Mouse (Mus musculus) fibroblast of lung, adult 2 months (primary cell): ENCODE results near the gene Atg4b.
"Not testable (repeated sequence)": the region's sequence is repeated elsewhere in the genome, so short reads cannot be mapped to it uniquely, and the experiment has no call there.

Experiments used
- DNase-seq: peaks from one replicate; pipeline ENCODE4 v3.0.0-alpha.2; 2011; ENCODE audit warnings: low read depth

Atg4b gene

DNA sequence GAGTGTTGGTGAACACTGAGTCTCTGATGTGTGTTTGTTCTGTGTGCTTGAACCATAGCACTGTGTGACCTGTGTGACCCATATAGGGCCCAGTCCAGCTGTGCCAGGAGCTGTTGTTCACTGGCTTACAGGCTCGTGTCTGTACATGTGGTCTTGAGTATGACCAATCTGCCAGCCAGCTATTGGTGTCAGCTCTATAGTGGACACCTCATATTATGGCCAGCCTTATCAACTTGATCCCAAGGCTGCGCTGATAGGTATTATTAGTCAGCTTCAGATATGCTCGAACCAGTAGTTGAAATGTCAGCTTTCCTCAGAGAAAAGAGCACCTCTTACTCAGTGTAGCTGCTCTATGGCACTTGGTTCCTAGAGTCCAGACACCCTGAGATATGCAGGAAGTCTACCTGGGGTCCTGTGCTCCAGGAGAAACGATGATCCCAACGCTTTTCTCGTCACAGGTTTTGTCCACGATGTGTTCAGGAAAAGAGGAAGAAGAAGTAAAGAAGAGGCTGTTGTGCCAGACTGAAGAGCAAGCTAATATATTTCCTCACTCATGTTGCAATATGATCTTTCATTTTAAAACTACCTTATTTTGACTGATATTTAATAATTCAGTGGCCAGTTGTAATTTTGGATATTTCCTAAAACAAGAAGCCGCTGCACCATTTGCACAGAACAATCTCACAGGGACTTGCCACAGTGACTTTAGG lies 66.7 kb downstream of the Atg4b start:
- no peak for DNase-seq

DNA sequence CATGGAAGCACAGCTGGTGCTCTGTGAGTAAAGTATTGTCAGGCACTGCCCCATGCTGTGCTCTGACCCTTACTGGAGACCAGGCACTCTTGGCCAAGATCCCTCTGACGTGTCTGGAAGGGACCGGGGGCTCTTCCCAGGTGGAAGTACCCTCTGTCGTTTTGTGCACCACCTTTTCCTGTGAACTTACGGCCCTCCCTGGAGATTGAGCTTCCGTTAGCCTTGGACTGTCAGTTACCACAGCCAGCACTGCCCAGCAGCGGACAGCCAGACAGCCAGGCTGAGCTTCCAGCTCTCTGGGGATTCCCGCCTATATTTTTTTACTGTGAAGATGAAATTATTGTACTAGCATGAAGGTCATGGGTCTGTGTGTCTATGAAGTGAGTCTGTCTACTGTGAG lies 67.4 kb downstream of the Atg4b start:
- no peak for DNase-seq

DNA sequence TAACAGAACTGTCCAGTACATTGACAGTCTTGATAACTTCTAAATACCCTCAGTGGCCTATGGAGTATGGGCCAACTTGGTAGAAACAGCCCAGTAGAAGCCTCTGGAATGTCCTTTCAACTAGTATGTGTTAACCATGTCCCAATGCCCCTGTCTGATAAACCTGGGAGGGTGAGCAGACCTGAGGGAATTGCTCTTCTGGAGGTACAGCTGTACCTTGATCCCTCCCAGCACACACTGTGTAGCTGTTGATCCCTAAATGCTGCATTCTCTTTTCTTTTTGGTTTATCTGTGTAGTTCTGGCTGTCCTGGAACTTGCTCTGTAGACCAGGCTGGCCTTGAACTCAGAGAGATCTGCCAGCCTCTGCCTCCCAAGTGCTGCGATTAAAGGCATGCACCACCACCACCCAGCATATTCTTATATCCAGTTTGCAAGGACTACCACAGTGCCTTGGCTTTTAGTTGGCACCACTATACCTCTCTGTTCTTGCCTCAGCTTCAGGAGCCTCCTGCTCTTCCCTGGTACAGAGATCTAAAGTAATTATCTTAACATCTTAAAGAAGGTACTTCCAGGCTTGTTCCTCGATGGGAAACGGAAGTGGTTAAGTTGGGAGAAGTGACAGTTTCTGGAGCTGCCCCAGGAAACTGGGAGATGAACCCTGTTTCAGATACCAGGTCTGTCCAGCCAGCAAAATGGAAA lies 72.6 kb downstream of the Atg4b start:
- no peak for DNase-seq

DNA sequence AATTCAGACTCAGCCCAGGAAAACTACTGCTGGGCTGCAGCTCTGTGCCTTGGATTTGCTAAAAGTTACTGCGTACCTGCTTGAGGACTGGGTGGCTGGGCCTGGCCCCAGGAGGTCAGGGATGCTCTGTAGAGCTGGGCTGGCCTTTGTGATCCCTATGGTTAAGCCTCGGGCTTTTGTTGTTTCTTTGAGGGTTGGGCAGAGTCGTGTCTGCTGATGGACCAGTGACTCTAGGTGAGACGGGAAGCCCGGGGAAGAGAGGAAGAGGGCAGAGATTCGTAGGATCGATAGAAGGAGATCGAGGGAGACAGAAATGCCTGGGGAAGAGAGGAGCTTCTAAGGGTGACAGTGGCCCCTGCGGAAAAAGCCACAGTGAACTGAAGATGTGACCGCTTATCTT lies 73.3 kb downstream of the Atg4b start, which contains the start of gene D2hgdh:
TSS of gene D2hgdh (plus strand) at position 301 of the 400 bp plus-strand sequence.
- no peak for DNase-seq

DNA sequence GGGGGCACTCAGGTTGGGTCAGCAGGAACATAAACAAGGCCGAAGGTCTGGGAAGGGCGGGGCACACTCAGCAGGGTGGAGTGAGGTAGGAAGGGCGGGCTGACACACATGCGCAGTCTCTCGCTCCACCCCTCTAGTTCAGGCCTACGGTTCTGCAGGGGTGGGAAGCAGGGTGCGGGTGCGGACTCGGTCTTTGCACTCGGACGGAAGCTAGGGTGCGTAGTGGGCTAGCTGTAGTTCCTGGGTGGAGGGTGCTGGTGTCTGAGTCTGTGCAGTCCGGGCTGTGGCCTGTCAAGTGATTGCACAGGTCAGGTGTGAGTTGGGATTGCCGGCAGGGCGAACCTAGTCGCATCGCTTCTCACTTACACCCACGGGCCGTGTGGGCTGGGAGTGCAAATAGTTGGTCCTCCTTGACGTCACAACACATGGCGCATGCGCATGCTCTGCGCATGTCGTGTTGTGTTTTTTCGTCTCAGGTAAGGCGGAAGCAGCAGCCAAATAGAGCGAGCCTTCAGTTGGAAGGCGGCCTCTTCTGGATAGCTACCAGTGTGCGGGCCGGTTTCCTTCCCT lies 73.9 kb downstream of the Atg4b start:
- DNase-seq, result peak; percentile 94

DNA sequence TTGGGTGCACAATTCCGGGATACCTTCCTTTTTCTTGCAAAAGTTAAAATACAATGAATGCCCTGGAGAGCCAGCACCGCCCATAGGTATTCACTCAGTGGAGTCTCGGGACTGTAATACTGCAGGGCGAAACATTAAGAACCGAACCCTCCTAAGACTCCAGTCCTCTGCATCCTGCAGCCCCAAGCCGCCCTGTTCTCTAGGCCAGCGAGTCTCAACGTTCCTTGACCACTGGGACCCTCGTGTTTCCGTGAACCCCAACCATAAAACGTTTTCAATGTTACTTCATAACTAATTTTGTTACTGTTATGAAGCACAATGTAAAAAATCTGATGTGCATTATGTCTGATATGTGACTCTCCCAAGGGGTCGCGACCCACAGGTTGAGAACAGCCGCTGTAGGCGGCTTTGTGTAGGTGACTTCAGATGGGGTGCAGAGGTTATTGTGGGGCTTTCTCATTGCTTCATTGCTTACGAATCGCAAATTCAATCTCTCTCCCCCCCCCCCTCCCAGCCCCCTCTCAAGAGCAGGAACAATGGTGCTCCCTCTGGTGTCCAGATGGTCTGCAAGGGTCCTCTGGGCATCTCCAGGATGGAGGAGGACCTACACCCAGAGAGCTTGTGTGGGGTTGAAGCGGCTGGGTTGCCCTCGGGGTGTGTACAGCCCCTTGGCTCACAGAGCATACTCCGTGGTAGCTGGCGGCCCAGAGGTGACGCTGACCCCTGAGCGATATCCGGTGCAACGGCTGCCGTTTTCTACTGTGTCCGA lies 74.7 kb downstream of the Atg4b start:
- no peak for DNase-seq

DNA sequence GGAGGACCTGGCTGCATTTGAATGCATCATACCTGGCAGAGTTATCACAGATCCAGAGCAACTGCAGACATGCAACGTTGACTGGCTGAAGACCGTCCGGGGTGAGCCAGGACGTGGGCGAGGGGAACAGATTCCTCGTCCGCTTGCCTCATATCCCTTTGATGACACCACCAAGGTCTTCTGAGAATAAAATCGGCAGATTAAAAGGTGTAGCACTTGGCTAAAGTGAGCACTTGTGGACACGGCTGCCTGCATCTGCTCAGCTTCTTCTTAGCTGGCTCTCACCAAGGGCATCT lies 75.2 kb downstream of the Atg4b start:
- no peak for DNase-seq

DNA sequence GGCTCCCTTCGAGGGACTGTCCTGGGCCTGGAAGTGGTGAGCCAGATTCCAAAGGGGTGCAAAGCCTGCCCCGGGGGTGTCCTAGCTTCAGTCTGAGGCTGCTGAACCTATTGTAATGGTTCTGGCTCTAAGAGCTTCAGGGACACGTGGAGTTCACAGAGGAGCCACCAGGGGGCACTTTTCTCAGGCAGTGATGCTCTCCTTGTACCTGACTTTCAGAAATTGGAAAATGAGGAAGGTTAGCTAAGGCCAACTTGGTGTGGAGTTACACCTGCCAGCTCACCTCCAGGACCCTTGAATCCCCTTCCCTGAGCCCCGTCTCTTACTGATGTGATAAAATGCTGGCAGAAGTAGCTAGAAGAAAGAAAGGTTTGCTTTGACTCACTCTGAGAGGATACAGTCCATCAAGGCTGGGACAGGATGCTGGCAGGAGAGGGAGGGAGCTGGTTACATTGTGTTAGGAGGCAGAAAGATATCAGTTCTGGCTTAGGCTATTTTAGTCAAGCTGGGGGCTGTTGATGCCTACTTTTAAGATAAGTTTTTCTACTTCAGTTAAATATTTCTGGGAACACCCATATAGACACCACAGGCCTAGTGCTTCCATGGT lies 81.6 kb downstream of the Atg4b start:
- DNase-seq, result not testable (repeated sequence)

DNA sequence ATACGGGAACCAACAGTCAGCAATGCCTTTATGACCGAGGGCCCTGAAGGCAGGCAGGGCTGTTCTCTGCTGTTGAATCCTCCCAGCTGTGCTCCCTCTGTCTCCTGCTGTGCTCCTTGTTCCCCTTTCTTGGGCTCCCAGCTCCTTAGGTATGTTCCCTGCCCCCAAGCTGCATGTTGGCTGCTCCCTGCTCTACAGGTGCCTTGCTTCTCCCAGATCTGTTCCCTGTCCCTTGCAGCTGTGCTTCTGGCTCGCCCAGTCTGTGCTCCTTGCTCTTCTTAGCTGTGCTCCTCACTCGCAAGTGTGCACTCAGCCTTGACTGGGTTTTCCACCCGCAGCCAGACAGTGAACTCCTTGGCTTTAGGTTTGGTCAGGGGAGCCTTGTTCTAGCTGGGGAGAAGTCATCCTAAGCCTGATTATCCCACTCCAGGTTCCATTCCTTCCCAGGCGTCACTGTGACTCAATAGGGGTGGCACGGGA lies 83.4 kb downstream of the Atg4b start:
- no peak for DNase-seq

DNA sequence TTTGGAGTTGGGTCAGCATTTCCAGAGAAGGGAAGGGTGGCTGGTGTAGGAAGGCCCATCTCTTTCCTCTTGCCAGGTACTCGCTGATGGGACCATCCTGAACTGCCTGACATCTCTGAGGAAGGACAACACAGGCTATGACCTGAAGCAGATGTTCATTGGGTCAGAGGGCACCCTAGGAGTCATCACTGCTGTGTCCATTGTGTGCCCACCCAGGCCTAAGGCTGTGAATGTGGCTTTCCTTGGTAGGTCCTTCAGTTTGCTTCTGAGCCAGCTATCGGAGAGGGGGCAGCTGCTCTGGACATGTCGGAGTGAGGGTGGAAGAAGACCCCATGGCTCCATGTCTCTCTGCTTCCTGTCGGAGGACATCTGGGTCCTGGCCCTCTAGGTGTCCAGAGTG lies 83.9 kb downstream of the Atg4b start:
- no peak for DNase-seq

DNA sequence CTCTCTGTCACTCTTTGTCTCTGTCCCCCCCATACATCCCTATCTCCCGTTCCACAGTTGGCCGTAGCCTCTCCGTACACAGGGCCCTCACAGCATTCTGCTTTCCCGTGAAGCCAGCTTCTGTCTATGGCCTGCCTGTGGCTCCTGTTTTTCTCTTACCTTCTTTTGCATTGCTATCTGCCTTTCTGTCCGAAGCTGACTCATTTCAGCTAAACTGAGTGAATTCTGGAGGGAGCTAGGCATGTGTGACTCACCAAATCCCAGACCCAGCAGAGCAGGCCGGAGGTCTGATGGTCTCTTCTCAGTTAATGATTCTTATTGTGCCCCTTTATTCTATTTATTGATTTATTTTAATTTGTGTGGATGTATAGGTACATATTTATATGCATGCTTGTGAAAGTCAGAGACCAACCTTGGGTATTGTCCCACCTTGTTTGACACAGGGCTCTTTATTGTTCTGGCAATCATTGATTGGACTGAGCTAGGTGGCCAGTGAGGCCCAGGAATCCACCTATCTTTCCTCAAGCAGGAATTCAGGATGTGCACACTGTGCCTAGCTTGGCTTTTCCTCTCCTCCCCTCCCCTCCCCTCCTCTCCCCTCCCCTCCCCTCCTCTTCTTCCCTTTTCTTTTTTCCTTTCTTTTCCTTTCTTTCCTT lies 84.7 kb downstream of the Atg4b start:
- DNase-seq, result peak; percentile 12

DNA sequence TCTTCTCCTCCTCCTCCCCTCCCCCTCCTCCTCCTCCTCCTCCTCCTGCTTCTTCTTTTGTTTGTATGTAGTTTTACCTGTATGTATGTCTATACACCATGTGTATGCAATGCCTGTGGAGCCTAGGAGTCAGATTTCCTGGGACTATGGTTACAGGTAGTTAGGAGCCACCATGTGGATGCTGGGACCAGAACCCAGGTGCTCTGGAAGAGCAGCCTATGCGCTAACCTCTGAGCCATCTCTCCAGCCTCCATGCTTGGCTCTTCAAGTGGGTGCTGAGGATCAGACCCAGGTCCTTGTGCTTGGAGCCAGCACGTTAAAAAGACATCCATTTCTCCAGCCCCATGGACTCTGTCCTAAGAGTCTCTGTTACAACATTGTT lies 85.2 kb downstream of the Atg4b start:
- no peak for DNase-seq

DNA sequence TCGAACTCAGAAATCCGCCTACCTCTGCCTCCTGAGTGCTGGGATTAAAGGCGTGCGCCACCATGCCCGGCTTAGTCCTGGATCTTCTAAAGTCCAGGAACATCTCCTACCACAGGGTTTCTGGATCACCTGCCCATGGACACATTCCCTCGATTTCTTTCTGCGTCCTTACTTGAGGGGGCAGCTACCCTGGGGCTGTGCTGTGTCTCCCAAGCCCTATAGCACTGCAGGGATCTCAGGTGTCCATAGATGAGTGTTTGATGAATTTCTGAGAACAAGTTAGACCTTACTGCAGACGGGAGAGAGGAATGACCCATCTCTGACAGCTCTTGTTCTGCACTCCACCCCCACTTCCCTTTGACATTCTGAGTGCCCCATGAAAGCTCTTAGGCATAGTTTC lies 86.0 kb downstream of the Atg4b start:
- no peak for DNase-seq

DNA sequence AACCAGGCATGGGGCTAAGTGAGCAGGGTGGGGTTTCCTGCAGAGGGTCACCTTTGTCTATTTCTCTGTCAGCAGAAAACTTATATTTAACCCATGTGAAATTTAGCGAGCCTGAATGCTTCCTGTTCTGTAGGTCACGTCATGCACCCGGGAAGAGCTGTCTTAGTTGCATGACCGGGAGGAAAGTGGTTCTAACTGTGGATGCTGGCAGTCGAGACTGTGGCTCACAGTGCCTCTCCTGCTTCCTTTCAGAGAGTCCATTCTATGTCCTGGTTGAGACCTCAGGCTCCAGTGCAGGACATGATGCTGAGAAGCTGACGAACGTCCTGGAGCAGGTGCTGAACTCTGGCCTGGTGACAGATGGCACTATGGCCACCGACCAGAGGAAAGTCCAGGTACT lies 87.3 kb downstream of the Atg4b start:
- DNase-seq, result not testable (repeated sequence)
